In genomic region chr12:110836729-110837128, GRCm38 (mm10) we compare ENCODE assay signal across 9 mouse cellular contexts. TPM values are rescaled to one million over a fixed set of nuclear protein-coding genes. Genes with fewer than 3 reads are reported as not detected.
DNase-seq lines count a peak whose midpoint lies in the region; ATAC-seq and TF ChIP-seq lines count a peak whose summit lies in the region.
"Had no signal": no experiment of that assay in that cellular context is flagged by ENCODE, and none has a peak within 500 bp of the region (broad histone marks: within the 10 kb centered on the region; RNA-seq: fewer than 3 reads in every experiment).

No protein-coding gene starts in this region.

- ATAC-seq in kidney, embryonic 16.5 days (ENCODE audit: low FRiP score, low TSS enrichment), result no peak
- ATAC-seq in embryonic facial prominence, embryonic 14.5 days (ENCODE audit: low read depth), result no peak
- no peak for ATAC-seq in hindbrain, embryonic 14.5 days (ENCODE audit: low FRiP score)
- 0 out of 2 replicates have a peak, but pooled peaks have one; percentile 11 for ATAC-seq in neural tube, embryonic 11.5 days (ENCODE audit: insufficient read depth, low FRiP score, low TSS enrichment)

- no peaks in the 10 kb centered on the region for H3K27me3 ChIP-seq in kidney, embryonic 16.5 days (ENCODE audit: insufficient read depth, low read length)
- no peaks in the 10 kb centered on the region for H3K27me3 ChIP-seq in embryonic facial prominence, embryonic 14.5 days (replicated peaks; ENCODE audit: control insufficient read depth, insufficient read depth, low read length)
- no peaks in the 10 kb centered on the region for H3K27me3 ChIP-seq in hindbrain, embryonic 14.5 days (ENCODE audit: control insufficient read depth, insufficient read depth, low read length)
- H3K27me3 ChIP-seq in neural tube, embryonic 11.5 days (ENCODE audit: control insufficient read depth, insufficient read depth, low read length), result no peaks in the 10 kb centered on the region

- H3K4me2 ChIP-seq in kidney, embryonic 16.5 days (replicated peaks; ENCODE audit: low read depth, low read length), result peak overlapping the region; percentile 29
- H3K4me2 ChIP-seq in embryonic facial prominence, embryonic 14.5 days (ENCODE audit: low read depth, low read length), result no peak overlapping the region
- H3K4me2 ChIP-seq in hindbrain, embryonic 14.5 days (replicated peaks), result peak overlapping the region; percentile 10; the same call in 1 of the 2 replicates
- no peak overlapping the region for H3K4me2 ChIP-seq in neural tube, embryonic 11.5 days (ENCODE audit: low read depth)
- H3K4me2 ChIP-seq: liver, embryonic 11.5 days had no signal

- peak overlapping the region; percentile 55; the same call in 1 of the 2 replicates for H3K9ac ChIP-seq in kidney, embryonic 16.5 days (replicated peaks; ENCODE audit: low read length)
- H3K9ac ChIP-seq in embryonic facial prominence, embryonic 14.5 days (ENCODE audit: low read depth, low read length), result 0 out of 2 replicates have a peak overlapping the region, but pooled peaks have one; percentile 14
- no peak overlapping the region for H3K9ac ChIP-seq in hindbrain, embryonic 14.5 days
- H3K9ac ChIP-seq in neural tube, embryonic 11.5 days (ENCODE audit: low read length), result 0 out of 2 replicates have a peak overlapping the region, but pooled peaks have one; percentile 1

- H3K9me3 ChIP-seq in kidney, embryonic 16.5 days (ENCODE audit: low read length), result no peaks in the 10 kb centered on the region
- no peaks in the 10 kb centered on the region for H3K9me3 ChIP-seq in embryonic facial prominence, embryonic 14.5 days (ENCODE audit: control insufficient read depth, low read length)
- no peaks in the 10 kb centered on the region for H3K9me3 ChIP-seq in hindbrain, embryonic 14.5 days (ENCODE audit: control insufficient read depth, low read length)
- H3K9me3 ChIP-seq in neural tube, embryonic 11.5 days (ENCODE audit: control insufficient read depth, low read length), result no peaks in the 10 kb centered on the region

- intact Hi-C loops in gastrocnemius, adult 2 months (cut with DNase I), result no loop called here

- no peaks in the 10 kb centered on the region for H3K36me3 ChIP-seq in kidney, embryonic 16.5 days (ENCODE audit: insufficient read depth, low read length)
- H3K36me3 ChIP-seq in embryonic facial prominence, embryonic 14.5 days (ENCODE audit: control insufficient read depth, insufficient read depth, low read length), result no peaks in the 10 kb centered on the region
- no peaks in the 10 kb centered on the region for H3K36me3 ChIP-seq in hindbrain, embryonic 14.5 days (replicated peaks; ENCODE audit: control insufficient read depth, insufficient read depth)
- H3K36me3 ChIP-seq in neural tube, embryonic 11.5 days (ENCODE audit: control insufficient read depth, insufficient read depth, low read length), result no peaks in the 10 kb centered on the region

- no peak overlapping the region for H3K4me3 ChIP-seq in kidney, embryonic 16.5 days (ENCODE audit: low read length)
- H3K4me3 ChIP-seq in embryonic facial prominence, embryonic 14.5 days (ENCODE audit: low read depth, low read length), result no peak overlapping the region
- no peak overlapping the region for H3K4me3 ChIP-seq in hindbrain, embryonic 14.5 days (replicated peaks; ENCODE audit: low read length)
- H3K4me3 ChIP-seq in neural tube, embryonic 11.5 days (ENCODE audit: low read depth, low read length), result no peak overlapping the region
- no peak overlapping the region for H3K4me3 ChIP-seq in gastrocnemius, adult 2 months
- H3K4me3 ChIP-seq: erythroblast, embryonic 14.5 days had no signal

- peak overlapping the region; percentile 90 for H3K27ac ChIP-seq in kidney, embryonic 16.5 days (ENCODE audit: low read length)
- H3K27ac ChIP-seq in embryonic facial prominence, embryonic 14.5 days (replicated peaks; ENCODE audit: low read depth, low read length), result 0 out of 2 replicates have a peak overlapping the region, but pooled peaks have one; percentile 15
- H3K27ac ChIP-seq in hindbrain, embryonic 14.5 days, result peak overlapping the region; percentile 34; the same call in 1 of the 2 replicates
- peak overlapping the region; percentile 30 for H3K27ac ChIP-seq in neural tube, embryonic 11.5 days (ENCODE audit: low read depth, low read length)
- no peak overlapping the region for H3K27ac ChIP-seq in gastrocnemius, adult 2 months

- peaks cover 14% of the 10 kb centered on the region for H3K4me1 ChIP-seq in kidney, embryonic 16.5 days (ENCODE audit: insufficient read depth, low read length)
- H3K4me1 ChIP-seq in embryonic facial prominence, embryonic 14.5 days (ENCODE audit: control insufficient read depth, insufficient read depth, low read length), result peaks cover 10% of the 10 kb centered on the region
- peaks cover 7% of the 10 kb centered on the region; the same call in 1 of the 2 replicates for H3K4me1 ChIP-seq in hindbrain, embryonic 14.5 days (replicated peaks; ENCODE audit: control insufficient read depth, insufficient read depth, low read length)
- peaks cover 8% of the 10 kb centered on the region for H3K4me1 ChIP-seq in neural tube, embryonic 11.5 days (ENCODE audit: control insufficient read depth, insufficient read depth, low read length)

- TF ChIP-seq CTCF in gastrocnemius, adult 2 months (IDR thresholded peaks at IDR 0.05), result no peak

- 28% methylated on average over 6 of the region's 6 CpGs for WGBS in kidney, embryonic 16.5 days
- WGBS in embryonic facial prominence, embryonic 14.5 days, result 28% methylated on average over 6 of the region's 6 CpGs
- WGBS in hindbrain, embryonic 14.5 days, result 41% methylated on average over 6 of the region's 6 CpGs
- whole genome bisulfite sequencing in neural tube, embryonic 11.5 days, result 57% methylated on average over 6 of the region's 6 CpGs

- no peak for DNase-seq in kidney, postnatal 25 days
- no peak for DNase-seq in embryonic facial prominence, embryonic 14.5 days (ENCODE audit: low spot score)
- DNase-seq in hindbrain, embryonic 14.5 days (ENCODE audit: low spot score), result no peak
- no peak for DNase-seq in neural tube, embryonic 11.5 days (ENCODE audit: low spot score)
- DNase-seq in gastrocnemius, adult 2 months, result no peak
- no peak for DNase-seq in testis, postnatal 14 days (ENCODE audit: low spot score)

RNA-seq across cellular contexts. Expression of gene Mok, which starts 4.0 kb away (rescaled TPM):
- polyA plus RNA-seq in kidney, embryonic 16.5 days (2015; fragmentation: Nextera tagmentation; extraction: Ambion mirVana), result 7.2 and 8.2 TPM in 2 replicates
- polyA plus RNA-seq in embryonic facial prominence, embryonic 14.5 days (2014; fragmentation: Nextera tagmentation; extraction: Ambion mirVana), result 5.3 and 6.1 TPM in 2 replicates
- 14.3 and 17.5 TPM in 2 replicates for polyA plus RNA-seq in hindbrain, embryonic 14.5 days (2014; fragmentation: Nextera tagmentation; extraction: Ambion mirVana)
- polyA plus RNA-seq in neural tube, embryonic 11.5 days (2014; fragmentation: Nextera tagmentation; extraction: Ambion mirVana), result 9.0 and 11.3 TPM in 2 replicates
- under 1 TPM; 0.20 to 0.22 TPM for total RNA-seq in gastrocnemius, adult 2 months (2021)
- polyA plus RNA-seq: erythroblast, embryonic 14.5 days had no signal

RNA-seq across cellular contexts. Expression of gene Zfp839, which starts 13.3 kb away (rescaled TPM):
- polyA plus RNA-seq in kidney, embryonic 16.5 days (2015; fragmentation: Nextera tagmentation; extraction: Ambion mirVana), result 6.4 and 7.1 TPM in 2 replicates
- 2.4 and 4.1 TPM in 2 replicates for polyA plus RNA-seq in embryonic facial prominence, embryonic 14.5 days (2014; fragmentation: Nextera tagmentation; extraction: Ambion mirVana)
- 2.8 and 3.8 TPM in 2 replicates for polyA plus RNA-seq in hindbrain, embryonic 14.5 days (2014; fragmentation: Nextera tagmentation; extraction: Ambion mirVana)
- polyA plus RNA-seq in neural tube, embryonic 11.5 days (2014; fragmentation: Nextera tagmentation; extraction: Ambion mirVana), result 3.0 and 3.7 TPM in 2 replicates
- total RNA-seq in gastrocnemius, adult 2 months (2021), result 1 to 10 TPM; 7.0 to 7.7 TPM

RNA-seq across cellular contexts. Expression of gene Cinp, which starts 52.2 kb away (rescaled TPM):
- polyA plus RNA-seq in kidney, embryonic 16.5 days (2015; fragmentation: Nextera tagmentation; extraction: Ambion mirVana), result 79.9 and 82.9 TPM in 2 replicates
- polyA plus RNA-seq in embryonic facial prominence, embryonic 14.5 days (2014; fragmentation: Nextera tagmentation; extraction: Ambion mirVana), result 74.7 and 75.0 TPM in 2 replicates
- 86.2 and 88.0 TPM in 2 replicates for polyA plus RNA-seq in hindbrain, embryonic 14.5 days (2014; fragmentation: Nextera tagmentation; extraction: Ambion mirVana)
- 76.2 and 85.3 TPM in 2 replicates for polyA plus RNA-seq in neural tube, embryonic 11.5 days (2014; fragmentation: Nextera tagmentation; extraction: Ambion mirVana)
- 10 to 100 TPM; 21.8 to 24.8 TPM for total RNA-seq in gastrocnemius, adult 2 months (2021)

RNA-seq across cellular contexts. Expression of gene Tecpr2, which starts 52.3 kb away (rescaled TPM):
- 3.6 and 4.5 TPM in 2 replicates for polyA plus RNA-seq in kidney, embryonic 16.5 days (2015; fragmentation: Nextera tagmentation; extraction: Ambion mirVana)
- polyA plus RNA-seq in embryonic facial prominence, embryonic 14.5 days (2014; fragmentation: Nextera tagmentation; extraction: Ambion mirVana), result 4.3 TPM in 2 replicates
- 6.6 and 7.0 TPM in 2 replicates for polyA plus RNA-seq in hindbrain, embryonic 14.5 days (2014; fragmentation: Nextera tagmentation; extraction: Ambion mirVana)
- 5.5 and 6.1 TPM in 2 replicates for polyA plus RNA-seq in neural tube, embryonic 11.5 days (2014; fragmentation: Nextera tagmentation; extraction: Ambion mirVana)
- total RNA-seq in gastrocnemius, adult 2 months (2021), result 1 to 10 TPM; 2.4 TPM

Comparison
In these comparisons a context has a peak if more than half of its experiments do, and no peak if none do; other contexts are left out.
1. H3K4me2 ChIP-seq: peak in kidney, embryonic 16.5 days (single experiment) and hindbrain, embryonic 14.5 days (single experiment); none in embryonic facial prominence, embryonic 14.5 days (single experiment) and neural tube, embryonic 11.5 days (single experiment).